Mouse (Mus musculus): ENCODE measurements around the gene Brf1. TPM values are rescaled to one million over a fixed set of nuclear protein-coding genes. Genes with fewer than 3 reads are reported as not detected.

Gene Brf1
- polyA plus RNA-seq, 1 experiment, result 44.8 TPM

- DNase-seq, result peak; percentile 97
Observed at GRCm38 (mm10) chr12:113013604-113014558, 13.4 kb upstream of the Brf1 start, which contains the start of gene Pacs2. Gene Pacs2, plus strand, starts transcription at chr12:113014508.

DNA sequence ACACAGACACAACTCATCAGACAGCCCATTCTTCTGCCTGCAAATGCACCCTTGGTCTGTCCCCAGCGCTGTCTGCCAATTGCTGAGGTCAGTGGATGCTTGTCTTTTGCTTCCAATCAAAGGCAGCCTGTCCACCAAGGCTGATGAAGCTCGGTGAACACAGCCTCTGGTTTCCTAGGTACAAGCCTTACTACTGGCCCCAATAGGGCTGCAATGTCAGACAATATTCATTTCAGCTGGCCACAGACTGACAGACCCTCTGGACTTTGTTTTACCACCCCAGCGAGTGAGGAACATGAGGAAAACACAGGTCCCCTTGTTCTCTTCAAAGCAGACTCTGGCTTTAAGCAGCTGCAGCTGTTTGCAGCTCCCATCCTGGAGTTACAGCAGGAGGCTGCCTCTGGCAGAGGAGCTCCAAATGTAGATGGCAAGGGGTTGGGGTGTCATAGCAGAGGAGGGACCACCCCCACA lies 12.6 kb upstream of the Brf1 start:
- no peak overlapping the region for H3K4me3 ChIP-seq (ENCODE audit: insufficient read depth, low read depth, low read length)
- H3K36me3 ChIP-seq (ENCODE audit: control insufficient read depth, insufficient read depth, low read length), result no peaks in the 10 kb centered on the region
- no peak for DNase-seq
- TF ChIP-seq POLR2A (IDR thresholded peaks at IDR 0.05; ENCODE audit: low read depth, low read length), result no peak
- TF ChIP-seq CTCF (conservative IDR thresholded peaks at IDR 0.05; ENCODE audit: insufficient read depth, insufficient read length, low read depth, low read length), result no peak
- peaks cover 26% of the 10 kb centered on the region for H3K4me1 ChIP-seq (ENCODE audit: control insufficient read depth, insufficient read depth, low read length)
- no peaks in the 10 kb centered on the region for H3K27me3 ChIP-seq (replicated peaks; ENCODE audit: control insufficient read depth, insufficient read depth, low read length)
- peak overlapping the region; percentile 86; the same call in 1 of the 2 replicates for H3K27ac ChIP-seq (ENCODE audit: insufficient read depth, low read depth, low read length)
- WGBS, result 79% methylated on average over 3 of the region's 3 CpGs

More at GRCm38 (mm10) chr12:113013604-113014558, 13.4 kb upstream of the Brf1 start, which contains the start of gene Pacs2:
- Histone ChIP-seq H3K36me3 (ENCODE audit: control insufficient read depth, insufficient read depth, low read length) (no peaks in the 10 kb centered on the region), H3K4me1 (ENCODE audit: control insufficient read depth, insufficient read depth, low read length) (peaks cover 31% of the 10 kb centered on the region), H3K27me3 (replicated peaks; ENCODE audit: control insufficient read depth, insufficient read depth, low read length) (no peaks in the 10 kb centered on the region), H3K4me3 (ENCODE audit: insufficient read depth, low read depth, low read length) (peak within 1 kb of the TSS; percentile 93), H3K27ac (ENCODE audit: insufficient read depth, low read depth, low read length) (peak within 1 kb of the TSS; percentile 90)
- TF ChIP-seq CTCF (conservative IDR thresholded peaks at IDR 0.05; ENCODE audit: insufficient read depth, insufficient read length, low read depth, low read length) (no peak), POLR2A (IDR thresholded peaks at IDR 0.05; ENCODE audit: low read depth, low read length) (peak; percentile 96)
- WGBS, result 12% methylated on average over 80 of the region's 85 CpGs

DNA sequence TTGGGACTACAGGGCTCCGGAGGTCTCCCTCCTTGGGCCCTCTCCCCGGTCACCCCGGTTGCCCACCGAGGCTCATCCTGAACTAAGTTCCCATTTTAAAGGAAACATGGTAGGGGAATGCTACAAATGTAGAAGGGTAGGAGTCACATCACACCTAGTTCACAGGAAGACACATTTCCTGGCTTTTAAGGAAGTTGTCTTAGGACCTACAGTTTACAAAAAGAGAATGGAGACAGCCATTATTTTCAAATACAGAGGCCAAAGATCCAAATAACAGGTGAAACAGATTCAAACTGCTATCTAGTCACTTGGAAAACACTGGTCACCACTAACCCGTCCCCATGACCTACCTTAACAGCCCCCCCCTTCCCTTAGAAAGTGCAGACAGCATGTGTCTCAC lies 11.9 kb upstream of the Brf1 start:
- DNase-seq, result no peak
- H3K27me3 ChIP-seq (replicated peaks; ENCODE audit: control insufficient read depth, insufficient read depth, low read length), result no peaks in the 10 kb centered on the region
- TF ChIP-seq POLR2A (IDR thresholded peaks at IDR 0.05; ENCODE audit: low read depth, low read length), result no peak
- no peak for TF ChIP-seq CTCF (conservative IDR thresholded peaks at IDR 0.05; ENCODE audit: insufficient read depth, insufficient read length, low read depth, low read length)
- H3K36me3 ChIP-seq (ENCODE audit: control insufficient read depth, insufficient read depth, low read length), result no peaks in the 10 kb centered on the region
- no peak overlapping the region for H3K27ac ChIP-seq (ENCODE audit: insufficient read depth, low read depth, low read length)
- 87% methylated on average over 5 of the region's 5 CpGs for WGBS
- H3K4me1 ChIP-seq (ENCODE audit: control insufficient read depth, insufficient read depth, low read length), result peaks cover 23% of the 10 kb centered on the region
- H3K4me3 ChIP-seq (ENCODE audit: insufficient read depth, low read depth, low read length), result no peak overlapping the region

DNA sequence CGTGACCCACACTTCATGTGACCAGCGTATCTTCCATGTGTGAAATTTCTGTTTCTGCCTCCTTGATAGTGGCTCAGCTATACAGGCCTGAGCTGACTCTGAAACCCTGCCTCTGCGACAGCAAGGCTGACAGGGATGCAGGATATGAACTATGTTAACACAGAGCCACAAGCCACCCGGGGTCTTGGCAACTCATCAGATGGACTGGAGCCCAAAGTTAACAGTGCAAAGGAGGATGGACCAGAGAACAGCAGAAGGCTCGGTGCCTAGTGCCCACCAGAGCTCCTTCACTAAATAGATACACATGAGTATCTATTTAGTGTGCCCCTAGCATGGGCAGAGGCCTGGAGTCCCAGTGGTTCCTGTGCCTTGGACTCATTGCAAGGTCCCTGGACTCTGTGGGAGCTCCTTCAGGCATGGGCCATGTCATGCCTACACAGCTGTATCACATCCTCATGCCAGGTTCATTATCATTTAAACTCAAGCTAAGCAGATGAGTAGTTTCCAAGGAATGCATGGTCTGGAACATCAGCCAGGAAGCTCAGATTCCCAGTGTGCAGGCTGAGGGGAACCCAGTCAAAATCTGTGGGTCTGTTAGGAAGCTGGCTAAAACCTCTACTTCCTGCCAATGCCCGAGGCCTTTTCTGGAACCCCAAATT lies 11.3 kb upstream of the Brf1 start:
- Histone ChIP-seq H3K36me3 (ENCODE audit: control insufficient read depth, insufficient read depth, low read length) (no peaks in the 10 kb centered on the region), H3K4me1 (ENCODE audit: control insufficient read depth, insufficient read depth, low read length) (peaks cover 23% of the 10 kb centered on the region), H3K27ac (ENCODE audit: insufficient read depth, low read depth, low read length) (peak overlapping the region; percentile 54; the same call in 1 of the 2 replicates), H3K4me3 (ENCODE audit: insufficient read depth, low read depth, low read length) (no peak overlapping the region), H3K27me3 (replicated peaks; ENCODE audit: control insufficient read depth, insufficient read depth, low read length) (no peaks in the 10 kb centered on the region)
- TF ChIP-seq POLR2A (IDR thresholded peaks at IDR 0.05; ENCODE audit: low read depth, low read length) (no peak), CTCF (conservative IDR thresholded peaks at IDR 0.05; ENCODE audit: insufficient read depth, insufficient read length, low read depth, low read length) (no peak)
- WGBS, result 47% methylated on average over 6 of the region's 6 CpGs
- DNase-seq, result peak; percentile 56

DNA sequence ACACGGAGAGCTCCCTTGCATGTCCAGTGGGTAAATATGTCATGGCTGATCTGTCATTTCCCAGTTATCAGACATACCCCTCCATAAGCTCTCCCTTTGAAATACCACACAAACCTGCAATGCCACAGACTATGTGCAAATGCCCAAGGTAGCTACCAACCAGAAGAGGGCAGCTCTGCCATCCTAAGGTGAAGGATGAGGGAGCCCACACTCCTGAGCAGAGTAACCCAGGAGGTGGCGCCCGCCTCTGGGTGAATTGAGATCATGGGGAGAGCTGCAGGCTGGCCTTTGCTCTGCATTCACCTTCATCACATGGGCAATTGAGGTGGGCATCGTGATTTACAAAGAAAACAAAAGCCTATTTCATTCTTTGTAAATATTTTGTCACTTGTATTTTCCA lies 4.5 kb upstream of the Brf1 start:
- no peaks in the 10 kb centered on the region for H3K27me3 ChIP-seq (replicated peaks; ENCODE audit: control insufficient read depth, insufficient read depth, low read length)
- DNase-seq, result peak; percentile 91
- 9% methylated on average over 4 of the region's 4 CpGs for WGBS
- no peaks in the 10 kb centered on the region for H3K36me3 ChIP-seq (ENCODE audit: control insufficient read depth, insufficient read depth, low read length)
- TF ChIP-seq CTCF (conservative IDR thresholded peaks at IDR 0.05; ENCODE audit: insufficient read depth, insufficient read length, low read depth, low read length) (peak; percentile 87), POLR2A (IDR thresholded peaks at IDR 0.05; ENCODE audit: low read depth, low read length) (no peak)
- H3K4me1 ChIP-seq (ENCODE audit: control insufficient read depth, insufficient read depth, low read length), result no peaks in the 10 kb centered on the region; the same call in 1 of the 2 replicates
- H3K4me3 ChIP-seq (ENCODE audit: insufficient read depth, low read depth, low read length), result no peak overlapping the region
- H3K27ac ChIP-seq (ENCODE audit: insufficient read depth, low read depth, low read length), result no peak overlapping the region

GRCm38 (mm10) chr12:113004011-113004410 lies 3.5 kb upstream of the Brf1 start:
- 60% methylated on average over 8 of the region's 8 CpGs for WGBS
- H3K27ac ChIP-seq (ENCODE audit: insufficient read depth, low read depth, low read length), result no peak overlapping the region

More at GRCm38 (mm10) chr12:113004011-113004410, 3.5 kb upstream of the Brf1 start:
- no peaks in the 10 kb centered on the region for H3K36me3 ChIP-seq (ENCODE audit: control insufficient read depth, insufficient read depth, low read length)
- no peak overlapping the region for H3K4me3 ChIP-seq (ENCODE audit: insufficient read depth, low read depth, low read length)
- H3K27me3 ChIP-seq (replicated peaks; ENCODE audit: control insufficient read depth, insufficient read depth, low read length), result no peaks in the 10 kb centered on the region
- no peak for DNase-seq
- TF ChIP-seq POLR2A (IDR thresholded peaks at IDR 0.05; ENCODE audit: low read depth, low read length) (no peak), CTCF (conservative IDR thresholded peaks at IDR 0.05; ENCODE audit: insufficient read depth, insufficient read length, low read depth, low read length) (no peak)
- peaks cover 4% of the 10 kb centered on the region; the same call in 1 of the 2 replicates for H3K4me1 ChIP-seq (ENCODE audit: control insufficient read depth, insufficient read depth, low read length)

Data from kidney, adult 2 months (tissue).